Mouse (Mus musculus): Measurements from ENCODE around the gene Ltbr.
"Not testable (repeated sequence)": the region's sequence is repeated elsewhere in the genome, so short reads cannot be mapped to it uniquely, and the experiment has no call there.

Ltbr gene

DNA sequence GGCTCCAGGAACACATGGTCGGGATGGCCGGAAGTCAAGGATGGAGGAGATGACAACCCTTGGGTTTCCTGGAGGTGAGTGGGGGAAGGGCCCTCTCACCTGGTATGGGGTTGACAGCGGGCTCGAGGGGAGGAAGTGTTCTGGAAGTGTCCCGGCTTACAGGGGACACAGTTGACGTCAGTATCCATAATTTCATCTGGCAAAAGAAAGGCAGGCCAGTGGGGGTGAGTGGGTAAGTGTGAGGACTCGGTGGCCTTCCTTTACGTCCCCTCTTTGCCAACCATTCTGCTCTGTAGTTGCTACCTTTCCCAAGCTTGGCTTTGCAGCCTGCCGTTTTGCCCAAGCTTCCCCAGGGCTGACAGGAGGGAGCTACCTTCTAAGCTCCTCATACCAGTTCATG lies 1.5 kb downstream of the Ltbr start:
- no peak for DNase-seq (ENCODE audit: low spot score)

DNA sequence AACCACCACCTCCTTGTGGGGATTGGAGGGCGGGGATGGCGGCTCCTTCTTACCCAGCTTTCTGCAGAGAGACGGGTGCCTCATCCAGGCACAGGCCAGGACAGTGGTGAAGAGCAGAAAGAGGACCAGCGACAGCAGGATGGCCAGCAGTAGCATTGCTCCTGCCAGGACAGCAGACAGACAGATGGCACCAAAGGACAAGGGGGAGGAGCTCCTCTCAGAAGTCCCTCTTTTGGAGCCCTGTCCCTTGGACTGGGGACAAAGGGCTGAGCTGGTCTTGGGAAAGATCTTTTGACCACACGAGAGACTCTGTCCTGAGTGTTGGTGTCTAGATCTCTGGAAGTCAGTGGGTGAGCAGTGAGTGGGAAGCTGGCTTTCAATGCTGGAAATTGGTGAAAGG lies 4.3 kb downstream of the Ltbr start:
- no peak for DNase-seq (ENCODE audit: low spot score)

GRCm38 (mm10) chr6:125308921-125309320 lies 4.8 kb downstream of the Ltbr start:
- DNase-seq (ENCODE audit: low spot score) = no peak

- DNase-seq (ENCODE audit: low spot score) = no peak
Observed at GRCm38 (mm10) chr6:125307091-125307490, 6.6 kb downstream of the Ltbr start.

- DNase-seq (ENCODE audit: low spot score) = no peak
Observed at GRCm38 (mm10) chr6:125305465-125305864, 8.2 kb downstream of the Ltbr start.

DNA sequence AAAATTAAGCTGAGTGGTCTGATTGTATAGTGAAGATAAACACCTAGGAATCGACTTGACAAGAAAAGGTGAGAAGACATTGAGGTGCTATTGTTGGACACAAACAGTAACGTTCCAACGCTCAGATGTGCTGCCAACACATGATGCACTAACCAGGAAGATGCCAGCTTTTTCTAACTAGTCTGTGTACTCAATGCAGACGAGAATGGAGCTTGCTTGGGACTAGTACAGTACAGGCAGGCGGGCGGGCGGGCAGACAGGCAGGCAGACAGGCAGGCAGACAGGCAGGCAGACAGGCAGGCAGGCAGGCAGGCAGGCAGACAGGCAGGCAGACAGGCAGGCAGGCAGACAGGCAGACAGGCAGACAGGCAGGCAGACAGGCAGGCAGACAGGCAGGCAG lies 9.3 kb downstream of the Ltbr start:
- DNase-seq (ENCODE audit: low spot score) = not testable (repeated sequence)

- DNase-seq (ENCODE audit: low spot score) = no peak
Observed at GRCm38 (mm10) chr6:125303242-125303641, 10.4 kb downstream of the Ltbr start.

- DNase-seq (ENCODE audit: low spot score) = no peak
Observed at GRCm38 (mm10) chr6:125302231-125302982, 11.3 kb downstream of the Ltbr start.

- no peak for DNase-seq (ENCODE audit: low spot score)
Observed at GRCm38 (mm10) chr6:125300982-125301381, 12.7 kb downstream of the Ltbr start.

- DNase-seq (ENCODE audit: low spot score) = no peak
Observed at GRCm38 (mm10) chr6:125297149-125297820, 16.4 kb downstream of the Ltbr start.

- no peak for DNase-seq (ENCODE audit: low spot score)
Observed at GRCm38 (mm10) chr6:125294049-125294448, 19.6 kb downstream of the Ltbr start.

DNA sequence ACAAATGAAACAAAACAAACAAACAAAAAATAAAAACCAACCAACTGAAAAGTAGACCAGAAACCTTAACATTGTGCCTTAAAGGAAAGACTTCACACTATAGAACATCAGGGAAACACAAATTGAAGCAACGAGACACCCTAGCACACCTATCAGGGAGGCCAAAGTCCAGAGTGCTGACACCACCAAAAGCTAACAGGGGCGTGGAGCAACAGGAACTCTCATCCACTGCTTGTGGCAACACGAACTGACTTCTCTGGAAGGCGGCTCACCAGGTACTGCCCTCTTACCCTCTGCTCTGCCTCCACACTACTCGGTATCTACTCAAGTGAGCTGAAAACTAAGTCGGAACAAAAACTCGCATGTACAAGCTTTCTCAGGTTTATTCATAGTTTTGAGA lies 21.4 kb downstream of the Ltbr start:
- DNase-seq (ENCODE audit: low spot score) = no peak

GRCm38 (mm10) chr6:125291329-125291728 lies 22.4 kb downstream of the Ltbr start:
- DNase-seq (ENCODE audit: low spot score) = no peak

GRCm38 (mm10) chr6:125288730-125289129 lies 25.0 kb downstream of the Ltbr start:
- DNase-seq (ENCODE audit: low spot score) = no peak

GRCm38 (mm10) chr6:125286944-125287343 lies 26.7 kb downstream of the Ltbr start:
- peak; percentile 24 for DNase-seq (ENCODE audit: low spot score)

GRCm38 (mm10) chr6:125285890-125286289 lies 27.8 kb downstream of the Ltbr start, which contains the start of gene Tuba3a:
Gene Tuba3a, minus strand, starts transcription at chr6:125286042.
- no peak for DNase-seq (ENCODE audit: low spot score)

DNA sequence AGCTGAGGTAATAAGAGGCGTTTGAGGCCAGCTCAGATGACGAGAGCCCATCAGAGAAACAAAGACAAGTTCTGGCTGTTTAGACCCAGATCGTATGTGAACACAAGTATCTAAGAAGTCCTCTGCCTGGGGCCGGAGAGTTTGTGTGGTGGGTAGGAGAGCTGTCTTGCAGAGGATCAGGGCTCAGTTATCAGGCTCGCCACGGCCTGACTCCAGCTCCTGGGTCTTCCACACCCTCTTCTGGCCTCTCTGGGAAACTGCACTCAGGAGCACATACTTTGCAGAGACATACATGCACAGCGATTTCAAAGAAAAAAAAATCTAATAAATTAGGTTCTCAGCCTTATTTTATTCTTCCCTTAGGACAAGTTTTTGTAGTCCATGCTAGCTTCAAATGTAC lies 28.9 kb downstream of the Ltbr start:
- no peak for DNase-seq (ENCODE audit: low spot score)

- DNase-seq (ENCODE audit: low spot score) = no peak
Observed at GRCm38 (mm10) chr6:125284250-125284649, 29.4 kb downstream of the Ltbr start.

- DNase-seq (ENCODE audit: low spot score) = not testable (repeated sequence)
Observed at GRCm38 (mm10) chr6:125282721-125283120, 31.0 kb downstream of the Ltbr start.

GRCm38 (mm10) chr6:125279729-125280128 lies 34.0 kb downstream of the Ltbr start:
- DNase-seq (ENCODE audit: low spot score) = no peak

GRCm38 (mm10) chr6:125274841-125275563 lies 38.7 kb downstream of the Ltbr start:
- no peak for DNase-seq (ENCODE audit: low spot score)

- no peak for DNase-seq (ENCODE audit: low spot score)
Observed at GRCm38 (mm10) chr6:125272228-125272785, 41.4 kb downstream of the Ltbr start.
